Comparison of ENCODE assay signal across 8 mouse cellular contexts in the genomic region with DNA sequence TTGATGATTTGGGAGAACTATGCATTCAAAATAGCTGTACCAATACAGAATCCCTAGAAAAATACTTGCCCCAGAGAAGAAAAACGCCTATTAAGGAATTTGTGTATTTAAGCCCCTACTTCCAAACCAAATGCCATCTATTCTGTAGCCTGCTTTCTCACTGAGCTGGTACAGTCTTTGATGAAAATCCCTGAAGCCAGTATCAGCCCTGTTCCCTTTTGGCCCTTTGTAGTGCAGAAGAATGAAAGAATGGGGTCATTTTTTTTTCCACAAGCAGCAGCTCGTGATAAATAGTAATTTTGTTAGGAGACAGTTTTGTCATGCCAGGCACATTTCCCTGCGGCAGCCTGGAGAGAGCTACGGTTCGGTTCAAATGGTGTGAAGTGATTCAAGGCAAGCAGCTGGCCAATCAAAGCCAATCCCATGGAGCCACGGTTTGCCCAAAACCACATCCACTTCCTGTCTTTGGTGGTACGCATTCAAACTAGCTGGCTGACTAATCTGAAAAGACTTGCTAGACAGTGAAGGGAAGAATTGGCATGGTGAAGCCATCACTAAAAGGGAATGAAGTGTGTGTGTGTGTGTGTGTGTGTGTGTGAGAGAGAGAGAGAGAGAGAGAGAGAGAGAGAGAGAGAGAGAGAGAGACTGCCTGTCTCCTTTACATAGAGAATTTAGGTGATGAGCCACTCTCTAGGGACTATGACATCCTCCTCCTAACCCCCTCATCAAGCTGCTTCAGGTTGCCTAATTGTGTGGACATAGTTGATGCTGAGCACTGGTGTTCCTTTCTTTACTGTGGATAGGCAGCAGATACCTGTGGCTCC.
DNase-seq lines count a peak whose midpoint lies in the region; ATAC-seq lines count a peak whose summit lies in the region.

No protein-coding gene starts in this region.

- ATAC-seq in hindbrain, embryonic 14.5 days (ENCODE audit: low FRiP score): peak; percentile 82; the same call in 1 of the 2 replicates
- peak; percentile 83 for ATAC-seq in midbrain, embryonic 15.5 days (replicated peaks)

- no peaks in the 10 kb centered on the region for H3K4me1 ChIP-seq in hindbrain, embryonic 14.5 days (replicated peaks; ENCODE audit: control insufficient read depth, insufficient read depth, low read length)
- peaks cover 7% of the 10 kb centered on the region; the same call in 1 of the 2 replicates for H3K4me1 ChIP-seq in midbrain, embryonic 15.5 days

- no peaks in the 10 kb centered on the region for H3K36me3 ChIP-seq in hindbrain, embryonic 14.5 days (replicated peaks; ENCODE audit: control insufficient read depth, insufficient read depth)
- H3K36me3 ChIP-seq in midbrain, embryonic 15.5 days (replicated peaks): no peaks in the 10 kb centered on the region

- H3K4me2 ChIP-seq in hindbrain, embryonic 14.5 days (replicated peaks): no peak overlapping the region
- H3K4me2 ChIP-seq in midbrain, embryonic 15.5 days: no peak overlapping the region

- DNase-seq in 3134 (ENCODE audit: extremely low read depth, insufficient read length, low spot score): peak; percentile 75
- peak; percentile 0 to 10 for DNase-seq in CD8-positive naive resting alpha-beta T cell, adult 2 months (ENCODE audit: low read depth in 2 of 2, low spot score in 2 of 2)
- DNase-seq in hindbrain, embryonic 14.5 days (ENCODE audit: low spot score): no peak
- DNase-seq in embryo, embryonic 10.5 days (ENCODE audit: low spot score): no peak
- DNase-seq in ovary, postnatal 10 days (ENCODE audit: low spot score): no peak
- no peak for DNase-seq in kidney, postnatal 10 days
- DNase-seq in kidney, postnatal 25 days: no peak

- H3K9ac ChIP-seq in hindbrain, embryonic 14.5 days: no peak overlapping the region
- no peak overlapping the region for H3K9ac ChIP-seq in midbrain, embryonic 15.5 days

- 31% methylated on average over 7 of the region's 7 CpGs for WGBS in hindbrain, embryonic 14.5 days
- 31% methylated on average over 7 of the region's 7 CpGs for WGBS in midbrain, embryonic 15.5 days

- H3K9me3 ChIP-seq in hindbrain, embryonic 14.5 days (ENCODE audit: control insufficient read depth, low read length): no peaks in the 10 kb centered on the region
- H3K9me3 ChIP-seq in midbrain, embryonic 15.5 days: no peaks in the 10 kb centered on the region

- H3K27ac ChIP-seq in hindbrain, embryonic 14.5 days: peak overlapping the region; percentile 70
- peak overlapping the region; percentile 68 for H3K27ac ChIP-seq in midbrain, embryonic 15.5 days

- peaks cover 6% of the 10 kb centered on the region; the same call in 1 of the 2 replicates for H3K27me3 ChIP-seq in hindbrain, embryonic 14.5 days (ENCODE audit: control insufficient read depth, insufficient read depth, low read length)
- H3K27me3 ChIP-seq in midbrain, embryonic 15.5 days (replicated peaks): peaks cover 4% of the 10 kb centered on the region; the same call in 1 of the 2 replicates

- H3K4me3 ChIP-seq in hindbrain, embryonic 14.5 days (replicated peaks; ENCODE audit: low read length): no peak overlapping the region
- no peak overlapping the region for H3K4me3 ChIP-seq in midbrain, embryonic 15.5 days

Comparison
In these comparisons a context has a peak if more than half of its experiments do, and no peak if none do; other contexts are left out.
1. DNase-seq: peak in 3134 (single experiment) and CD8-positive naive resting alpha-beta T cell, adult 2 months (2 of 2); none in hindbrain, embryonic 14.5 days (single experiment), embryo, embryonic 10.5 days (single experiment), ovary, postnatal 10 days (single experiment), kidney, postnatal 10 days (single experiment) and kidney, postnatal 25 days (0 of 2).